In the genomic region with DNA sequence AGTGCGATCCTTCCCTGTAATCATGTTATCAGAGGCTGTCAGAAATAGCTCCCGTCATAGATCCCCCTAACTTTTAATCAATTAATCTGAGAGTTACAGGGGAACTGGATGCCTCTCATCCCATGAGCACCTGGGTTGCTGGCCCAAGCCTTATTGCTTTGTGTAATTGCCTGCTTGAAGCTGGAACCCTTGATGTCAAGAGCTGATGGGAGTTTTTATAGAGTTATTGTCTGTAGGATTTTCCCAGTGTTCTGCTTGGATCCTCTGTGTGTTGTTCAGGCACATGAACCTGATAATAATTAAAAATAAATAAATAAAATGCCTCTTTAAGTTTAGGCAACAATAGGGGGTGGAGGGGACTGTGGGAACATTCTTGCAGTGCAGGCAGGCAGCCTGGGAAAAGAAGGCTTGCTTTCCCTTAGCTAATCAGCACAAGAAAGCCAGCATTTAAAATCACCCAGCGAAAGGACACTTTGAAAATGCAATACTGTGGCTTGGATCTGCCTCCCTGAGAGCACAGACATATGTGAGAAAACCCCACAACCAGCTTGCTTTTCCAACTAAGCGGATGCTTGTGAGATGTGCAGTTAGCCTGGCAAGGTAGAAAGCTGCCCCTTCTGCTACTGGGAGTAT, we compare ENCODE assay signal across 8 mouse cellular contexts. TPM values are rescaled to one million over a fixed set of nuclear protein-coding genes. Genes with fewer than 3 reads are reported as not detected.
DNase-seq lines count a peak whose midpoint lies in the region; ATAC-seq and TF ChIP-seq lines count a peak whose summit lies in the region.

No protein-coding gene starts in this region.

- peak; percentile 28 for DNase-seq in ES-E14 (ENCODE audit: low read depth, low spot score)
- DNase-seq in forebrain, embryonic 14.5 days (ENCODE audit: low spot score): peak; percentile 76
- DNase-seq in midbrain, embryonic 10.5 days (ENCODE audit: low spot score): no peak
- no peak for DNase-seq in ovary, postnatal 36 days (ENCODE audit: low spot score)
- DNase-seq in cerebellum, adult 2 months: no peak
- DNase-seq in cerebellum, postnatal 36 days: no peak

- TF ChIP-seq CTCF in cerebellum, adult 2 months (IDR thresholded peaks at IDR 0.05; ENCODE audit: borderline replicate concordance, insufficient read depth, low read depth, low read length): no peak

- no peaks in the 10 kb centered on the region for H3K9me3 ChIP-seq in heart, embryonic 13.5 days
- H3K9me3 ChIP-seq in heart, embryonic 11.5 days (replicated peaks; ENCODE audit: control insufficient read depth, low read length): no peaks in the 10 kb centered on the region
- H3K9me3 ChIP-seq in ES-E14 (ENCODE audit: control insufficient read depth, insufficient read depth, low read depth, low read length): no peaks in the 10 kb centered on the region
- no peaks in the 10 kb centered on the region for H3K9me3 ChIP-seq in forebrain, embryonic 14.5 days (replicated peaks; ENCODE audit: control insufficient read depth, low read length)
- H3K9me3 ChIP-seq in midbrain, embryonic 10.5 days (replicated peaks): no peaks in the 10 kb centered on the region

- H3K27ac ChIP-seq in heart, embryonic 13.5 days (replicated peaks): peak overlapping the region; percentile 61
- no peak overlapping the region for H3K27ac ChIP-seq in heart, embryonic 11.5 days (ENCODE audit: low read depth, low read length)
- H3K27ac ChIP-seq in ES-E14 (ENCODE audit: insufficient read depth, low read depth, low read length, poor library complexity, severe bottlenecking): no peak overlapping the region
- peak overlapping the region; percentile 80 for H3K27ac ChIP-seq in forebrain, embryonic 14.5 days (ENCODE audit: low read depth, low read length)
- peak overlapping the region; percentile 75 for H3K27ac ChIP-seq in midbrain, embryonic 10.5 days (replicated peaks)
- no peak overlapping the region for H3K27ac ChIP-seq in cerebellum, adult 2 months (ENCODE audit: insufficient read depth, low read length)

- ATAC-seq in heart, embryonic 13.5 days (ENCODE audit: extremely low read depth, insufficient number of reproducible peaks, low FRiP score, low TSS enrichment): no peak
- ATAC-seq in heart, embryonic 11.5 days (replicated peaks; ENCODE audit: insufficient number of reproducible peaks, low FRiP score, low TSS enrichment): no peak
- peak; percentile 64 for ATAC-seq in forebrain, embryonic 14.5 days

- H3K27me3 ChIP-seq in heart, embryonic 13.5 days (replicated peaks): no peaks in the 10 kb centered on the region
- no peaks in the 10 kb centered on the region for H3K27me3 ChIP-seq in heart, embryonic 11.5 days (ENCODE audit: control insufficient read depth, insufficient read depth, low read length)
- H3K27me3 ChIP-seq in forebrain, embryonic 14.5 days (replicated peaks; ENCODE audit: control insufficient read depth, insufficient read depth, low read length): no peaks in the 10 kb centered on the region
- H3K27me3 ChIP-seq in midbrain, embryonic 10.5 days (ENCODE audit: low read depth, poor library complexity, severe bottlenecking): no peaks in the 10 kb centered on the region
- H3K27me3 ChIP-seq in cerebellum, adult 2 months (ENCODE audit: control insufficient read depth, insufficient read depth, low read length): no peaks in the 10 kb centered on the region

- no peak for TF ChIP-seq POLR2A in cerebellum, adult 2 months (IDR thresholded peaks at IDR 0.05; ENCODE audit: borderline replicate concordance, insufficient read depth, low read length)

- H3K36me3 ChIP-seq in heart, embryonic 13.5 days: no peaks in the 10 kb centered on the region
- no peaks in the 10 kb centered on the region for H3K36me3 ChIP-seq in heart, embryonic 11.5 days (ENCODE audit: control insufficient read depth, insufficient read depth, low read length)
- H3K36me3 ChIP-seq in ES-E14 (ENCODE audit: control insufficient read depth, insufficient read depth, low read length, poor library complexity, severe bottlenecking): no peaks in the 10 kb centered on the region
- no peaks in the 10 kb centered on the region for H3K36me3 ChIP-seq in forebrain, embryonic 14.5 days (ENCODE audit: control insufficient read depth, insufficient read depth, low read length)
- no peaks in the 10 kb centered on the region for H3K36me3 ChIP-seq in midbrain, embryonic 10.5 days

- WGBS in heart, embryonic 13.5 days: 47% methylated on average over 4 of the region's 4 CpGs
- 52% methylated on average over 4 of the region's 4 CpGs for WGBS in heart, embryonic 11.5 days (ENCODE audit: insufficient replicate concordance)
- 2% methylated on average over 4 of the region's 4 CpGs for WGBS in forebrain, embryonic 14.5 days
- WGBS in midbrain, embryonic 10.5 days: 31% methylated on average over 4 of the region's 4 CpGs
- 47% methylated on average over 4 of the region's 4 CpGs for WGBS in cerebellum, adult 2 months

- peak overlapping the region; percentile 47 for H3K9ac ChIP-seq in heart, embryonic 13.5 days
- H3K9ac ChIP-seq in heart, embryonic 11.5 days (ENCODE audit: low read depth, low read length): no peak overlapping the region
- H3K9ac ChIP-seq in ES-E14 (ENCODE audit: insufficient read depth, low read depth, low read length, poor library complexity, severe bottlenecking): no peak overlapping the region
- H3K9ac ChIP-seq in forebrain, embryonic 14.5 days (ENCODE audit: low read length): no peak overlapping the region

- peaks cover 84% of the 10 kb centered on the region for H3K4me1 ChIP-seq in heart, embryonic 13.5 days
- peaks cover 67% of the 10 kb centered on the region for H3K4me1 ChIP-seq in heart, embryonic 11.5 days (ENCODE audit: control insufficient read depth, insufficient read depth, low read length)
- peaks cover 11 to 37% of the 10 kb centered on the region in 2 experiments for H3K4me1 ChIP-seq in ES-E14 (ENCODE audit: control insufficient read depth in 2 of 2, insufficient read depth in 2 of 2, low read length in 2 of 2, poor library complexity in 1 of 2)
- peaks cover 62% of the 10 kb centered on the region for H3K4me1 ChIP-seq in forebrain, embryonic 14.5 days (ENCODE audit: control insufficient read depth, insufficient read depth, low read length)
- peaks cover 84% of the 10 kb centered on the region for H3K4me1 ChIP-seq in midbrain, embryonic 10.5 days
- peaks cover 7% of the 10 kb centered on the region for H3K4me1 ChIP-seq in cerebellum, adult 2 months (ENCODE audit: control insufficient read depth, insufficient read depth, low read length)

- in situ Hi-C loops in ES-E14 (cut with MboI; ENCODE audit: low sequenced_read_pairs in 2 of 2, unreplicated experiment in 2 of 2): no loop called here

- peak overlapping the region; percentile 28; the same call in 1 of the 2 replicates for H3K4me2 ChIP-seq in heart, embryonic 13.5 days
- H3K4me2 ChIP-seq in heart, embryonic 11.5 days: no peak overlapping the region
- peak overlapping the region; percentile 23; the same call in 1 of the 2 replicates for H3K4me2 ChIP-seq in forebrain, embryonic 14.5 days (ENCODE audit: low read length)

- no peak overlapping the region for H3K4me3 ChIP-seq in heart, embryonic 13.5 days
- no peak overlapping the region for H3K4me3 ChIP-seq in heart, embryonic 11.5 days (ENCODE audit: low read depth, low read length)
- H3K4me3 ChIP-seq in ES-E14 (ENCODE audit: insufficient read depth in 1 of 2, low read depth in 1 of 2, low read length in 2 of 2, poor library complexity in 1 of 2, severe bottlenecking in 1 of 2): no peak overlapping the region
- no peak overlapping the region for H3K4me3 ChIP-seq in forebrain, embryonic 14.5 days (ENCODE audit: low read depth, low read length)
- peak overlapping the region; percentile 16 for H3K4me3 ChIP-seq in midbrain, embryonic 10.5 days
- H3K4me3 ChIP-seq in cerebellum, adult 2 months (replicated peaks; ENCODE audit: insufficient read depth, low read depth, low read length): no peak overlapping the region

TF ChIP-seq in ES-E14, 5 proteins besides CTCF, POLR2A, EP300 and RAD21:
- TF ChIP-seq CHD2 (IDR thresholded peaks at IDR 0.05; ENCODE audit: low read depth, low read length): no peak

RNA-seq across cellular contexts. Expression of gene Sept11, which starts 33.8 kb away (rescaled TPM):
- polyA plus RNA-seq in heart, embryonic 13.5 days (2015; fragmentation: Nextera tagmentation; extraction: Ambion mirVana): 82.0 and 82.4 TPM in 2 replicates
- polyA plus RNA-seq in heart, embryonic 11.5 days (2014; fragmentation: Nextera tagmentation; extraction: Ambion mirVana): 96.6 and 97.3 TPM in 2 replicates
- 92.2 and 124 TPM in 2 replicates for total RNA-seq in ES-E14 (2012; rRNA removed)
- polyA plus RNA-seq in forebrain, embryonic 14.5 days (2014; fragmentation: Nextera tagmentation; extraction: Ambion mirVana): 149 and 167 TPM in 2 replicates
- 251 and 274 TPM in 2 replicates for polyA plus RNA-seq in midbrain, embryonic 10.5 days (2016; fragmentation: Nextera tagmentation; extraction: Ambion mirVana)
- 74.0 and 77.7 TPM in 2 replicates for polyA plus RNA-seq in cerebellum, adult 2 months (2012; rRNA removed)

Comparison
In these comparisons a context has a peak if more than half of its experiments do, and no peak if none do; other contexts are left out.
1. H3K27ac ChIP-seq: peak in heart, embryonic 13.5 days (single experiment), forebrain, embryonic 14.5 days (single experiment) and midbrain, embryonic 10.5 days (single experiment); none in heart, embryonic 11.5 days (single experiment), ES-E14 (single experiment) and cerebellum, adult 2 months (single experiment).
2. DNase-seq: peak in ES-E14 (single experiment) and forebrain, embryonic 14.5 days (single experiment); none in midbrain, embryonic 10.5 days (single experiment), ovary, postnatal 36 days (single experiment), cerebellum, adult 2 months (0 of 2) and cerebellum, postnatal 36 days (0 of 2).